Mouse (Mus musculus) liver, postnatal 0 days (tissue): ENCODE measurements around the gene Gna12.
A peak's percentile ranks its signal among the peaks of the same experiment; 100 is the strongest.

Experiments used
- CTCF ChIP-seq: sonication (generic); IDR thresholded peaks from 2 replicates; pipeline ENCODE4 v1.5.1; 2016; ENCODE audit warnings: antibody characterized with exemption, low read depth
- EP300 ChIP-seq: IDR thresholded peaks from 2 replicates; pipeline ENCODE4 v1.6.1; 2016; ENCODE audit warnings: antibody characterized with exemption, low read depth, mild to moderate bottlenecking

- no peak for TF ChIP-seq CTCF
- peak; percentile 14; the same call in 1 of the 2 replicates for TF ChIP-seq EP300
Measured at GRCm38 (mm10) chr5:140815059-140815728, 15.0 kb downstream of the Gna12 start.
